Mouse (Mus musculus): ENCODE data around the gene Bmp2k. TPM values are rescaled to one million over a fixed set of nuclear protein-coding genes. Genes with fewer than 3 reads are reported as not detected.
A peak's percentile ranks its signal among the peaks of the same experiment; 100 is the strongest.
"Not testable (repeated sequence)": the region's sequence is repeated elsewhere in the genome, so short reads cannot be mapped to it uniquely, and the experiment has no call there.

The Bmp2k gene
- polyA plus RNA-seq, 1 experiment from 2014 or later, result 9.2 TPM

DNA sequence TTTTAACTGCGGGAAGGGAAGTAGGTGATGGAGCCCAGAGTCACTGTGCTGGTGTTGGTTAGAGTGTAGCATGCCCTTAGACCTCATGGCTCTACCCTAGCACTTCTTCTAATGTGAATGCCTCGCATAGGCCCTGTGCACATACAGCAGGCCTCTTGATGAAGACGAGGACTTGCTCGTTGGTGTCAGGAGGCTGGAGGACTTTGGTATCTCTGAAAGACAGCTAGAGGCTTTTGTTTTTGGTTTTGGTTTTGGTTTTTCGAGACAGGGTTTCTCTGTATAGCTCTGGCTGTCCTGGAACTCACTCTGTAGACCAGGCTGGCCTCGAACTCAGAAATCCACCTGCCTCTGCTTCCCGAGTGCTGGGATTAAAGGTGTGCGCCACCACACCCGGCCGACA is 11.7 kb downstream of the Bmp2k start:
- H3K9me3 ChIP-seq; H3K27me3 ChIP-seq; ATAC-seq (ENCODE audit: low read depth); H3K9ac ChIP-seq; H3K36me3 ChIP-seq; H3K4me2 ChIP-seq; H3K27ac ChIP-seq (replicated peaks); H3K4me1 ChIP-seq (replicated peaks); H3K4me3 ChIP-seq: not testable (repeated sequence)
- WGBS, result 92% methylated on average over 10 of the region's 10 CpGs

- H3K9me3 ChIP-seq, result no peaks in the 10 kb centered on the region
- H3K27me3 ChIP-seq, result no peaks in the 10 kb centered on the region
- no peak overlapping the region for H3K4me2 ChIP-seq
- no peaks in the 10 kb centered on the region for H3K36me3 ChIP-seq
- no peaks in the 10 kb centered on the region for H3K4me1 ChIP-seq (replicated peaks)
- 85% methylated on average over 11 of the region's 11 CpGs for WGBS
- H3K4me3 ChIP-seq, result no peak overlapping the region
- H3K27ac ChIP-seq (replicated peaks), result no peak overlapping the region
- H3K9ac ChIP-seq, result no peak overlapping the region
- ATAC-seq (ENCODE audit: low read depth), result no peak
Observed at GRCm38 (mm10) chr5:97009601-97010335, 12.3 kb downstream of the Bmp2k start.

DNA sequence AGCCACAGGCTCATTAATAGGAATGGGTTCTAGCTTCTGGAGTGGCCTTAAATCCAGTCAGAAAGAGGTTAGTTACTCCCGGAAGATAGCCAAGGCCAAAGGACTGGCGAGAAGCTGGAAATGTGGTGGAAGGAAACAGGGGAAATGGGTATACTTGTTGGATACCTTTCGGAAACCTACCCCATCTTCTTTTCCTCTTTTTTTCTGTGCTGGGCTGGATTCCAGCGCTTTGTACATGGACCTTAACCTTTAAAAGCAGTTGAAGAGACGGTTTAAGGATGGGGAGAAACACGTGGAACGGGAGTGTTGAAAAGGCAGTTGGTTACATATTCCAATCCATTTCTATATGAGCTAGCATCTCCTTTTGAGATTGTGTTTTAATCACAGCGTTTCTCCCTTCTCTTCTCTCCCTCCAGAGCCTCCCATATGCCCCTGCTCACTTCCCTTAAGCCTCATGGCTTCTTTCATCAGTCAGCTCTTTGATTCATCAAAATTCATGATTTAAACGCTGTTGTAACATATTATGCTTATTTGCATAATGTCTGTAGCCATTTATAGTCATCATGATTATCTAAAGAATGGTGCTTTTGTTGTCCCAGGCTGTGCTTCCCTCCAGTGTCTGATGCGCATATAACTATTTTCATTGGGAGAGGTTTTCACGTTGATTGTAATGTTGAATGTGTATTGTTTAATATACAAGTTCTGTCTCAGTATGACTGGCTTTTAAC is 18.5 kb downstream of the Bmp2k start:
- peaks cover 23% of the 10 kb centered on the region for H3K4me1 ChIP-seq (replicated peaks)
- no peak overlapping the region for H3K4me2 ChIP-seq
- no peaks in the 10 kb centered on the region for H3K9me3 ChIP-seq
- H3K27ac ChIP-seq (replicated peaks), result no peak overlapping the region
- 80% methylated on average over 11 of the region's 11 CpGs for WGBS
- H3K4me3 ChIP-seq, result no peak overlapping the region
- no peak overlapping the region for H3K9ac ChIP-seq
- no peaks in the 10 kb centered on the region for H3K36me3 ChIP-seq
- no peak for ATAC-seq (ENCODE audit: low read depth)
- no peaks in the 10 kb centered on the region for H3K27me3 ChIP-seq

- H3K9ac ChIP-seq, result no peak overlapping the region
- peaks cover 23% of the 10 kb centered on the region for H3K4me1 ChIP-seq (replicated peaks)
- no peak overlapping the region for H3K27ac ChIP-seq (replicated peaks)
- no peak overlapping the region for H3K4me2 ChIP-seq
- no peaks in the 10 kb centered on the region for H3K36me3 ChIP-seq
- WGBS, result 84% methylated on average over 9 of the region's 9 CpGs
- no peaks in the 10 kb centered on the region for H3K9me3 ChIP-seq
- H3K27me3 ChIP-seq, result no peaks in the 10 kb centered on the region
- no peak overlapping the region for H3K4me3 ChIP-seq
- ATAC-seq (ENCODE audit: low read depth), result no peak
Observed at GRCm38 (mm10) chr5:97016842-97017577, 19.5 kb downstream of the Bmp2k start.

DNA sequence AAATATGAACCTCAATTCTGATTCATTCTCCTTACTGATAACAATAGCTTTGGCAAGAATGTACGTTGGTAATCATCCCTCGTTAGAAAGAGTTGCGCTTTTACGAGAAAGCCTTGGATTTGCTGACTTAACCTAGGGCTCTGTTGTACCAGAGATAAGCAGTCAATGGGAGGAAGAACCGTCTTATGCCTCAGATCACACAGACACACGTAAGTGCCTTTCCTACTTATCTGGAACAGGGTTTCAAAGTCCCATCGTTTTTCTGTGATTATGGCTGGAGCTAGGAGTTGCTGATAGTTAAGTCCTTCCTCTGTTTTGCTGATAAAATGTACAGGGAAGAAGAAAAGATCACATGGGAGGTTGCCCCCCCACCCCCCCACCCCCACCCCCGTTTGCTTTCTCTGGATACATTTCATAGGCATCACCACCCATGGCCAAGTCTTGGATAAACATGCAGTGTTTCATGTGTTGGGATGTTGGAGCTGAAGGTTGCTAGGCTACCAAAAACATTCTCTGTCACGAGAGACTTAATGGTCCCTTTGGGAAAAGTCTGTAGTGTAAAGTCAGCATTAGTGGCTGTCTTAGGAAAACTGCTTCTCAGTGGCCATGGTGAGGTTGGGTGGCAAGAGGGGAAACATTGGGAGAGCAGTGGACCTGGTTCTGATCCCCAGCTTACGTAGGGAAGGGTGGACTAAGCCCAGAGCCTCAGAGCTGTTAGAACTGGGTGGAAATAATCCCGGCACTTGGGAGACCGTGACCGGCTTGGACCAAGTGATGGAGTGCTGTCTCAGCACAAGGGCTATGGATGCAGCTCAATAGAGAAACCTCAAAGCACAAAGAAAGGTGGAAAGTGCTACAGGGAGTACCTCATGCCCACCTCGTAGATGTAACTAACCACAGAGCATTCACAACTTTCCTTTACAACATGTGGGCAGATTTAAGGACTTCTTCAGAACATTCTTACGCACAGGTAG is 25.1 kb downstream of the Bmp2k start:
- no peaks in the 10 kb centered on the region for H3K9me3 ChIP-seq
- H3K36me3 ChIP-seq, result no peaks in the 10 kb centered on the region
- H3K4me2 ChIP-seq, result no peak overlapping the region
- H3K27ac ChIP-seq (replicated peaks), result no peak overlapping the region
- no peak overlapping the region for H3K4me3 ChIP-seq
- H3K9ac ChIP-seq, result no peak overlapping the region
- peaks cover 12% of the 10 kb centered on the region for H3K4me1 ChIP-seq (replicated peaks)
- peak; percentile 50; the same call in 1 of the 2 replicates for ATAC-seq (ENCODE audit: low read depth)
- H3K27me3 ChIP-seq, result no peaks in the 10 kb centered on the region
- 71% methylated on average over 15 of the region's 15 CpGs for WGBS

DNA sequence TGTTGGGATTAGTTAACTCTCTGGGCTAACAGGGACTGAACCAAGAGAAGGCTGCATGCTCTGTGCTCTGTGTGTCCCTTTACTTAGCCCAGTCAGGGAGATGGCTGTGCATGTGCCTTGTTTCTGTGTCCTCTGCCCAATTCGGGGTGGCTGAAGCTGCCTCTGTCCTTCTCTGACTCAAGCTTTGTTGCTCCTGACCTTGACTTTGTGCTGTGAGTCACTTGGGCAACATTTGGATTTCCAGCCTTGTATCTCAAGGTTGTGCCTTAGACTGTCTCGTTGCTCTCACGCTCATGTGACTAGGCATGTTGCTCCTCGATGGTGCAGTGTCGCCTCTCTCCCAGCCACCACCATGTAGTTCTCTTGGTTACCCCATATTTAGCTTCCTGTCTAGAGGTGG is 27.3 kb downstream of the Bmp2k start:
- no peaks in the 10 kb centered on the region for H3K27me3 ChIP-seq
- H3K9ac ChIP-seq, result no peak overlapping the region
- 92% methylated on average over 5 of the region's 5 CpGs for WGBS
- no peak overlapping the region for H3K27ac ChIP-seq (replicated peaks)
- no peaks in the 10 kb centered on the region for H3K36me3 ChIP-seq
- ATAC-seq (ENCODE audit: low read depth), result no peak
- H3K9me3 ChIP-seq, result no peaks in the 10 kb centered on the region
- no peak overlapping the region for H3K4me3 ChIP-seq
- H3K4me1 ChIP-seq (replicated peaks), result peaks cover 12% of the 10 kb centered on the region
- no peak overlapping the region for H3K4me2 ChIP-seq

- H3K36me3 ChIP-seq, result no peaks in the 10 kb centered on the region
- H3K4me1 ChIP-seq (replicated peaks), result peaks cover 12% of the 10 kb centered on the region
- 92% methylated on average over 6 of the region's 6 CpGs for WGBS
- no peak overlapping the region for H3K9ac ChIP-seq
- H3K4me3 ChIP-seq, result no peak overlapping the region
- ATAC-seq (ENCODE audit: low read depth), result no peak
- H3K9me3 ChIP-seq, result no peaks in the 10 kb centered on the region
- H3K4me2 ChIP-seq, result no peak overlapping the region
- no peak overlapping the region for H3K27ac ChIP-seq (replicated peaks)
- H3K27me3 ChIP-seq, result no peaks in the 10 kb centered on the region
Observed at GRCm38 (mm10) chr5:97025650-97026049, 28.2 kb downstream of the Bmp2k start.

DNA sequence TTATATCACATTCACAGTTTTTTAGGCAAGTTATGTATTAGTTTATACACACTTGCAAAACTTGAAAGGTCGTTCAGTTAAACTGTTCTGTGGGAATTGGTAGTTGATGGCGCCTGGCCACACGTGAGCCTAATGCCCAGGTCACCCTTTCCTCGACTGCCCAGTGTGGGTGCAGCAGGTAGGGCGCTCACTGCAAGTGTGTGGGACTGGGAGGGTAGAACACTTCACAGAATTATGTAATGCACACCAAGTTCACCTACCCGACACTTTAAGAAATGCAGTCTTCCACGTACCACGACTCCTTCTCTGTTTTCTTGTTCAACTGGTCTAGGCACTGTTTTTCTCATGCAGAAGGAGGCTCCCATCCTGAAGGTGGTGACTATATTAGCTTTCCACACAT is 30.5 kb downstream of the Bmp2k start:
- no peak for ATAC-seq (ENCODE audit: low read depth)
- WGBS, result 89% methylated on average over 8 of the region's 8 CpGs
- H3K9me3 ChIP-seq, result no peaks in the 10 kb centered on the region

DNA sequence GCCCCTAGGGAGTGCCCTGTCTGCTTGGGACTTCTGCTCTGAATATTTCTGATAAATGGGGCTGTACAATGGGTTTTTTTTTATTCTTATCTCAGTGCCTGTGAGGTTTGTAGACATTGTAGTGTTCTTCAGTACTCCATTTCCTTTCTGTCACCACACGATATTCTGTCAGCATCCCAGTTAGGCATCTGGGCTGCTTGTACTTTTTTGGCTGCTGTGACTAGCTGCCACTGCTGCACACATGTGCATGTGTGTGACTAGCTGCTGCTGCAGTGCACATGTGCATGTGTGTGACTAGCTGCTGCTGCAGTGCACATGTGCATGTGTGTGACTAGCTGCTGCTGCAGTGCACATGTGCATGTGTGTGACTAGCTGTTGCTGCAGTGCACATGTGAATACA is 31.4 kb downstream of the Bmp2k start:
- not testable (repeated sequence) for H3K36me3 ChIP-seq; H3K4me3 ChIP-seq; H3K27me3 ChIP-seq; H3K4me2 ChIP-seq; H3K4me1 ChIP-seq (replicated peaks); H3K9me3 ChIP-seq; H3K9ac ChIP-seq; ATAC-seq (ENCODE audit: low read depth); H3K27ac ChIP-seq (replicated peaks)
- 83% methylated on average over 1 of the region's 1 CpGs for WGBS

More for the DNA sequence above, 30.5 kb downstream of the Bmp2k start:
- no peaks in the 10 kb centered on the region for H3K36me3 ChIP-seq
- H3K27me3 ChIP-seq, result no peaks in the 10 kb centered on the region
- no peak overlapping the region for H3K4me3 ChIP-seq
- H3K9ac ChIP-seq, result no peak overlapping the region
- H3K4me2 ChIP-seq, result no peak overlapping the region
- H3K4me1 ChIP-seq (replicated peaks), result peaks cover 1% of the 10 kb centered on the region
- no peak overlapping the region for H3K27ac ChIP-seq (replicated peaks)

- H3K9ac ChIP-seq, result no peak overlapping the region
- H3K9me3 ChIP-seq, result no peaks in the 10 kb centered on the region
- H3K27ac ChIP-seq (replicated peaks), result no peak overlapping the region
- no peak overlapping the region for H3K4me2 ChIP-seq
- no peak overlapping the region for H3K4me3 ChIP-seq
- ATAC-seq (ENCODE audit: low read depth), result no peak
- 91% methylated on average over 6 of the region's 6 CpGs for WGBS
- H3K4me1 ChIP-seq (replicated peaks), result no peaks in the 10 kb centered on the region
- H3K27me3 ChIP-seq, result no peaks in the 10 kb centered on the region
- H3K36me3 ChIP-seq, result no peaks in the 10 kb centered on the region
Observed at GRCm38 (mm10) chr5:97031771-97032170, 34.3 kb downstream of the Bmp2k start.

DNA sequence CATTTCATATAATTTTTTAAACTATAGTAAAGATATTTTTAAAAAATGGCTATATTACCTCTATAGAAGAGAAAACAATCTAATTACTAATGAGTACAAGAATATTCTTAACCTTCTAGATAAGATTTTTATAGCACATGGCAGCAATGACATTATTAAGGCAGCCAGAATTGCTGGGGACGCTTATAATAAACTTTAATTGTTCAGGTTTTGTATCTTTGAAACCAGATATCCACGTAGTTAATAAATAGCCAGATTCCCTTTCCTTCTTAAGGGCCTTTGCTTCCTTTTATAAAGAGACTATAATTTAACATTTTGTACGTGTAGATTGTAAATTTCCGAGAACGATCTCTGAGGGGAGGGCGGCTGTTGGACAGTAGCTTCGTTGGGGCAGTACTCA is 47.8 kb downstream of the Bmp2k start:
- Histone ChIP-seq H3K9me3 (no peaks in the 10 kb centered on the region), H3K4me3 (no peak overlapping the region), H3K4me2 (no peak overlapping the region), H3K27ac (replicated peaks) (no peak overlapping the region), H3K27me3 (no peaks in the 10 kb centered on the region), H3K36me3 (0 out of 2 replicates have a peak, but pooled peaks cover 6% of the 10 kb centered on the region), H3K4me1 (replicated peaks) (no peaks in the 10 kb centered on the region), H3K9ac (no peak overlapping the region)
- WGBS, result 82% methylated on average over 7 of the region's 7 CpGs
- no peak for ATAC-seq (ENCODE audit: low read depth)

Data from neural tube, embryonic 13.5 days (tissue).